Mouse (Mus musculus) mouse embryonic stem cell (cell line): ENCODE results near the gene Lpar6.

Source experiments
- in situ Hi-C, 2 experiments: fragments of 300-500 bp; cut with MboI; formaldehyde crosslinking; loops; 1 replicate in 1 of 2; 3 replicates in 1 of 2; pipeline ENCODE4 v1.14.3; 2019 to 2020; ENCODE audit warnings: low sequenced_read_pairs in 2 of 2, low pct_unique_long_range_greater_than_20kb in 1 of 2, mixed read lengths in 1 of 2; ENCODE audit not compliant: unreplicated experiment in 1 of 2

Lpar6 gene

DNA sequence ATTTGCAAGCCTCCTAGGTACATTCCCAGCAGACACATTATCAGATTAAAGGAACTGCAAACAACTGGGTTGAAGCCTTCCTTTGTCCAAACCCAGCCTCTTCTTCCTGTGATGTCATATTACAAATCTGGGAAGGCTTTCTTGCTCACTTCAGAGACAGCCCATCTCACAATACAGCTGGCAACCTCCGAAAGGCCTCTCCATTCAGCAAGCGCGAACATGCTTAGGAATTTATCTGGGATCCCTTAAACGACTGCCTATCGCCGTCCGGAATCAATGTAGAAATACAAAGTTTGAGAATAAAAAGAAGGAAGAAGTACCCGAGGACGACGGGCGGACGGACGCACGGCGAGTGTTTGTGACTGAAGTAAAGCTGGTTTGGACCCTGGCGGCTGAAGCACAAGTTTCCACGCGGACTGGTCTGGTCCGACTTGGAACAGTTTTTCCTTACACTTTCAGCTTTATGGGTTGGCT is at the start of gene Lpar6:
Gene Lpar6, plus strand, starts transcription at position 48 of the 474 bp plus-strand sequence.
- in situ Hi-C loops = no loop called here

DNA sequence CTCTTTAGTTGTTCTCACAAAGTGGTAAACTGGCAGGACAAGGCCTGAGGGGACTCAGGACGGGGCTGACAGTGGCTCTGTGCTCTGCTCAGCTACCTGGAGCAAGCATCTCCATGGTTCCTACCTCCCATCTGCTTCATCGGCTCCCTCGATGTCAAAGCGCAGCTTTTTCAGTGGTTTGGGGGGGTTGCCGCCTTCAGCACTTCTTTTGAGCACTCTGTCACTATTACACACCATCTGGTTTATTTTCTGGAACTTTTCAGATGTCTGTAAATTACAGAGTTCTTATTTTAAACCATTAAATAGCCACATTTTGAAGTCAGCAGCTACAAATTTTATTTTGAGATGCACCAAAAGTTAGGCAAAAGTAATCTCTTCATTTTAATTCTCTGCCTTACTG is 38.6 kb upstream of the Lpar6 start:
- in situ Hi-C loops = no loop called here

DNA sequence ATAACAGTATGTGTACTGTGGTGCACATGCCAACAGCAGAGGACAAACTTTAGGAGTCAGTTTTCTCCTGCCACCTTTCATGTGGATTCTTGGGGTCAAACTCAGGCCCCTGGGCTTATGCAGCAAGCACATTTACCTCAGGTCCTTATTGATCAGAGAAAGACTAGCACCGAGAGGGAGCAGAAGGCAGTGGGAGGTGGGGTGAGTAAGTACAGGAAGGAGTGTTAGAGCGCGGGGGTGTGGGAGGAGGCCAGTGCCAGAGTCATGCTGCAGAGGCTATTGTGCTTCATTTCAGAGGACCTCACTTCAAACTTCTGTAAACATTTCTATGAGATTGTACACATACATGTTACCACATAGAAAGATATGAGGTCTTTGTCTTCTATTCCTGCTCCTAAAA is 36.2 kb upstream of the Lpar6 start:
- in situ Hi-C loops = no loop called here

DNA sequence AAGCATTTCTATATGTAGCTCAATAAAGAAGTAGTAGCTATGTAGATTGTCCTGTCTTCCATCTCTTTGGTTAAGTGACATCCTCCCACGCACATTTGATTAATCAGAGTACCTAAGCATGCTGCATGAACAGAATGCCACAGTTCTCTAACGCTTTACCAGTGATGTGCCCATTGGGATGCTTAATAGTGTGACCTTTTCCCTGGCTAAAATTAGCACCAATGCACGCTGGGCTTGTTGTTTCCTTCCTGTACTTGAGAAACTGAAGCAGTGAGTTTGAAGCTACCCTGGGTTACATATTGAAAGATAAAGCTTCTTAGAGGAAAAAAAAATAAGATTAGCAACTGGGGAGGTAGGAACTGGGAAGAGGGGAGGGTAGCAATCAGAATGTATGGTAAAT is 33.7 kb upstream of the Lpar6 start:
- in situ Hi-C loops = no loop called here

DNA sequence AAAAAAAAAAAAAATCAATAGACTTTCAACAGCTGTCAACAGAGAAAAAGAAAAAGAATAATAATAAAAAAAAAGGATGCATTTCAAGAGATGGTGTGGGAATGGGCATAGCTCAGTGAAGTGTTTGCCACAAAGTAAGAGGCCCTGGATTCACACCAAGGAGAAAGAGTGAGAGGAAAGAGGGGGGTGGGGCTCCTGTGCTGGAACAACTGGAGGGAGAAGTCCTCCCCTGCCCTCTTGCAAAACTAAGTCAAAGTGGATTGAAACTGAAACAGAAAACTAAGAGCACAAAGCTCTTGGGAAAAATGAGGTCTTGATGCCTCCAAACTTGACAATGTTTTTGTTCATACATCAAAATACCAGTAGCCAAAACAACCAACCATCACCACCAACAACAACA is 28.4 kb upstream of the Lpar6 start:
- in situ Hi-C loops = no loop called here

DNA sequence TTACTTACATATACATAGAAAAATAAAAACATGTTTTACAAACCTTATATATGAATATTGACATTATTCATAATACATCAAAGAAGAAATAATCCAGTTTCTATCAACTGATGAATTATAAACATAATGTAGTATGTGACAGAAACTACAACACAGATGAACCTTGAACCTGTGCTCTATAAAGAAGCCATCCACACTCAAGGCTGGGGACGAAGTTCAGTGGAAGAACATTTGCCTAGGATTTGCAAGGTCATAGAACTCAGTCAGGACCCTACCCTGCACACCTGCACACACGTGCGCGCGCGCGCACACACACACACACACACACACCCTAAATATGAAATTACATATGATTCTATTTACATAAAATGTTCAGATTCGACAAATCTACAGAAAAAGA is 27.5 kb upstream of the Lpar6 start:
- in situ Hi-C loops = no loop called here

DNA sequence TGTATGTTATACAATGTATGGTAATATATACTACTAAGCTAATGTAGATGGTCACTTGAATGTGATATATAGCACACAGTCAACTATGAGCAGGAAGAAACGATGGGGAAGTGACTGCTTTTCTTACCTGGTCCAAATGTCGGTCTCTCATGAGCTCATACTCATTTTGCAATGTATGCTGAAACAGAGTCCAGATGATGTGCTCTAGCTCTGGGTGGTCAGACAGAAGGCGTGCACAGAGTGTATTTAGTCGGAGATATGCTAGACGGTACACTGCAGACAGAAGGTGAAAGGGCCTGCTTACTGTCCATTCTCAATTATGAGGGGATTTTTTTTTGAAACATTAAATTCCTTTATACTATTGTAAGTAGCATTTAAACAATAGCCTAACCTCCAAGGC is 26.2 kb upstream of the Lpar6 start:
- in situ Hi-C loops = no loop called here

DNA sequence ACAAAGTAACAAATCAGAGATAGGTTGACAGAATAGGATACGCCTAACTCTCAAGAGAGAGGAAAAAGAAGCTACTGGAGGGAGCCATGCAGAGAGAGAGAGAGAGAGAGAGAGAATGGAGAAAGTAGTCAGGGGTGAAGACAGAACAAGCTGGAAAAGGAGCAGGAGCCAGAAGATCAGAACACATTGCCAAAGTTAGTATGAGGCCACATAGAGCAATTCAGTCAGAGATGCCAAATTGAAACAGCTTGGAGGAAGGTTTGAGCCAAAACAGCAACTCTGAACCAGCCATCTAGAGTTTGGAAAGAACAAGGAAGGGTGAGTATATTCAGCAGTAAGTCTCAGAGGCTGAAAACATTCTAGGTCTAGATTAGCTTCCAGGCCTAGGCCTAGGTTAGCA is 20.6 kb upstream of the Lpar6 start:
- in situ Hi-C loops = no loop called here

DNA sequence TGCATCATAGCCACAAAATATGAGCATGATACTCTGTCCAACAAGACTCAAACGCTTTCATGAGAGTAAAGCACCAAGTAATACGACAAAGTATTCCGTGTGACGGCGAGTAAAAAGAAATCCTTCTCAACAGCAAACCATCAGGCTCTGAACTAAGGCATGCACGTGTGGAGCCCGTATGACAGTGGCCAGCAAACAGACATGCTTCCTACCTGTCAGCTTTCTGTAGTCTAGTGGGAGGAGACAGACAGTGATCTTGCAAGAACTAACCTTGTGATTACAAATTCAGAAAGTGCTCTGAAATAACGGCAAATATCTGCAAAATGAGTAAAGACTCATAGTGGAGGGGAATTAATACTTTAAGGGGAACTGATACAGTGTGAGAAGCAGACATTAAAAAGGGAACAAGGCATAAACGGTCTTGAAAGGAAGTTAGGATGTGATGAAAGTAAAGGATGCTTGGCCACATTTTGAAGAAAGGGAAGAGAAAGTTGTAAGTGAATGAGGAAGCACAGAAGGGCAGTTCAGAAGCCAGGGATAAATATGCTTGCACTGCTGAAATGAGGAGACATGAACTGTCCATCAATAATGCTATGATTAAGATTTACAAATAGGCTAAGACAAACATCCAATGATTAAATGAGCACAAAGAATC is 15.3 kb upstream of the Lpar6 start:
- in situ Hi-C loops = no loop called here

DNA sequence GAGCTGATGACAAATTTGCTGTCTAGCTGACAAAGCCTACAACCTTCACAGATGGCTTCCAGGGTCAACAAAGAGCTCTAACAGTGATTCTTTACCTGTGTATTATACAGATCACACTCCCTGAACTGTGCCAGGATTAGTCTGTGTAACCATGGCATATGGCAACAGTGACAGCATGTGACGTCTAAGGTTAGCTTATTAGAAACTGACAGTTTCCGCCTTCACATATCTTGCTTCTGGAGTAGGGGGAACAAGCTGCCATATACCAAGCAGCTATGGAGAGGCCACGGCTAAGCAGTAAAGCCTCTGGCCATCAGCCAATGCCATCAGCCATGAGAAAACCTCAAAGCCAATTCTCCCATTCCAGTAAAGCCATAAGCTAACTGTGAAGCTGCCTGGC is 11.3 kb upstream of the Lpar6 start:
- in situ Hi-C loops = no loop called here

DNA sequence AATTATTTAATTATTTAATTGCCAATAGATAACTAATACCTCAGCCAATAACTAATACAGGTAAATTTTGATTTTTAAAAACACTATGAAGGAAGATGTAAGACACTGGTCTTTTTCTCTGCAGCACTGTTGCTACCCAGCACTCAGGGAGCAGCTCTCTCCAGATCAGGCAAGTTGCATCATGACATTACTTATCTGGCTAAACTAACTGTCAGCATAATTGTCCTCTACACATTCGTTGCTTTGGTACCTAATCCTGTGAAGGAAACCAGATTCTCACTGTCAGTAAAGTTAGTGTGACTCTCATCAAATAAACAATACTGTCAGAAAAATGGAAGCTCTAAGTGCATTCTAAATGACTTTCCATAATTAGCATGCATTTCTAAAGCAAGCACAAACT is 10.8 kb upstream of the Lpar6 start:
- in situ Hi-C loops = no loop called here

DNA sequence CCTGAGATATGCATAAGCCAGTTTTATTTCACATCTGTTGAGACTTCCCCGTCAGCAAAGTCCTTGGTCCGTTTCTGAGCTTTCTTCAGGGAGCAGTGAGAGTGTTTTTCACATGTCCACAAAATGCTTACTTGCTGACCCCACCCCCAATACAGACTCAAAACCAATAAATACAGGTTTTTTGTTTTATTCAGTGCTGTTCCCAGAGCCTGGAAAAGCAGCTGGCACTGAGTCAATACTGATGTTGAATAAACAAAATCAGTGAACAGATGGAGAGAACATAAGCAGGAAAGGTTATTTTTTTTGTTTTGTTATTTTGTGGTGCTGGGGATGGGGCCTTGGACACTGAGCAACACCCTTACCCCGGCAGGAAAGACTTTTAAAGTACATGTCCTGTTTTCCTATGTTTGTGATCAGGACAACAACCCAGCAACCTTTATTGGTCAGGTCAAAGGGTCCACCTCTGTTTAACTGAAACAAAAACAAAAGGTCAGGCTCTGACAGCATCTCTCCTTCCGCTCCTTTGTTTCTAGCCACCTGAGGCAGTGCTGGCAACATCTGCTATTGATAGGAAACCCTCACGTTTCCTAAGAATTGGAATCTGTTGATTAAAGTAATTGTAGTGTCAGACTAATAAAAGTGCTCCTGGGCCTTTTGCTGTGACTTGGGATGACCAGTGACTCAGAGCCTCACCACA is 6.3 kb upstream of the Lpar6 start:
- in situ Hi-C loops = no loop called here

DNA sequence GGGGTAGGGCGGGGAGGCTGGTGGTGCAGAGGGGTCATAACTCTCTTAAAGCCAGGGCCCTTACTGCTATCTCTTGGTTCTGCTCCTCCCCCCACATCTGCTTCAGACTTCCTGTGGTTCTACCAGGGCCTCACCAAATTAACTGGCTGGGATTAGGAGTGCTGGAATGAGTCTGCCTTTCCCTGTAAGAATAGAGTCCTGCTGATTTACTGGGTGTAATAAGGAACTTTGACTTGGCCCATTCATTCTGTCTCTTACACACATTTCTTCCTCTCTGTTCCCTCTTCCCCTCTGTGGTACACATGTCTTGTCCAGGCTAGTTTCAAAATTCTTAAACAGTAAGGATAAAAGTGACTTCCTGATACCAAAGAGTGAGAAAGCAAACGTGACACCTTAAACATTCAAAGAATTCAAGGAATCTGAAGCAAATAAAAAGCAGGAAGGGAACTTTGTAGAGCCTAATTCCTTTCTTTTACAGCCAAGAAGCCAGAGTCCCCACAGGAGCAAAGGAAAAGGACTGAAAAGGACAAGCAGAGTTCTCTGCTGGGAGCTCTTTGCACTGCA is 3.1 kb upstream of the Lpar6 start:
- in situ Hi-C loops = no loop called here

DNA sequence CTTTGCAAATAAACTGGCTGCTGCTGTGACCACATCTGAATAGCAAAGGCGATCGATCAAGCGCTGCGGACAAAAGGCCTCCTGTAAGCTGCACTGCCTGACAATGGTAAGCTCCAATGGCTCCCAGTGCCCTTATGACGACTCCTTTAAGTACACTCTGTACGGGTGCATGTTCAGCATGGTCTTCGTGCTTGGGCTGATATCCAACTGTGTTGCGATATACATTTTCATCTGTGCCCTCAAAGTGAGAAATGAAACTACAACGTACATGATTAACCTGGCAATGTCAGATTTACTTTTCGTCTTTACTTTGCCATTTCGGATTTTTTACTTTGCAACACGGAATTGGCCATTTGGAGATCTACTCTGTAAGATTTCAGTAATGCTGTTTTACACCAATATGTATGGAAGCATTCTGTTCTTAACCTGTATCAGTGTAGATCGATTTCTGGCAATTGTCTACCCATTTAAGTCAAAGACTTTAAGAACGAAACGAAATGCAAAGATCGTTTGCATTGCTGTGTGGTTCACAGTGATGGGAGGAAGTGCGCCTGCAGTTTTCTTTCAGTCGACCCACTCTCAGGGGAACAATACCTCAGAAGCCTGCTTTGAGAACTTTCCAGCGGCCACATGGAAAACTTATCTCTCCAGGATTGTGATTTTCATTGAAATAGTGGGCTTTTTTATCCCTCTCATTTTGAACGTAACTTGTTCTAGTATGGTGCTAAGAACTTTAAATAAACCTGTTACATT is 979 bp downstream of the Lpar6 start:
- in situ Hi-C loops = no loop called here

DNA sequence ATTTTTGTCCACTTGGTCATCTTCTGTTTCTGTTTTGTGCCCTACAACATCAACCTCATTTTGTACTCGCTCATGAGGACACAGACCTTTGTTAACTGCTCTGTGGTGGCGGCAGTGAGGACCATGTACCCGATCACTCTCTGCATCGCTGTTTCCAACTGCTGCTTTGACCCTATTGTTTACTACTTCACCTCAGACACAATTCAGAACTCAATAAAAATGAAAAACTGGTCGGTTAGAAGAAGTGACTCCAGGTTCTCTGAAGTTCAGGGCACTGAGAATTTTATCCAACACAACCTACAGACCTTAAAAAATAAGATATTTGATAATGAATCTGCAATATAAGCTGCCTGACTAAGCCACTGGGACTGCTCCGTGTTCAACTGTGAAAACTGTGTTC is 1.6 kb downstream of the Lpar6 start:
- in situ Hi-C loops = no loop called here

DNA sequence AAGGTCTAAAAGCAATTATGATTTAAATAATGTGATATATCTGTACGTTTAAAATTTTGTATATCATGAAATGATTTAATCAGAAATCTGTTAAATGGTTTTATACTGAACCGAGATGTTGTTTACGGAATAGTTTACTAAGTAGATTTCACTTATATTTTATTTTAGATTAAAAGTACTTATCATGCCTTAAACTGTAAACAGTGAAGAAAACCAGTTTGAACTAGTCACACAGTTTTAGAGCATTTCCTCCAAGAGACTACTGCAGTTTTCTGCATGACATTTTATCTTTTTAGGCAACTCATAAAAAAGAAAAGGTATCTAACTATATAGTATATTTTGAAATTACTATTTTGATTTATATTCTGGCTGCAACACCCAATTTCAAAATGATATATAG is 2.2 kb downstream of the Lpar6 start:
- in situ Hi-C loops = no loop called here

DNA sequence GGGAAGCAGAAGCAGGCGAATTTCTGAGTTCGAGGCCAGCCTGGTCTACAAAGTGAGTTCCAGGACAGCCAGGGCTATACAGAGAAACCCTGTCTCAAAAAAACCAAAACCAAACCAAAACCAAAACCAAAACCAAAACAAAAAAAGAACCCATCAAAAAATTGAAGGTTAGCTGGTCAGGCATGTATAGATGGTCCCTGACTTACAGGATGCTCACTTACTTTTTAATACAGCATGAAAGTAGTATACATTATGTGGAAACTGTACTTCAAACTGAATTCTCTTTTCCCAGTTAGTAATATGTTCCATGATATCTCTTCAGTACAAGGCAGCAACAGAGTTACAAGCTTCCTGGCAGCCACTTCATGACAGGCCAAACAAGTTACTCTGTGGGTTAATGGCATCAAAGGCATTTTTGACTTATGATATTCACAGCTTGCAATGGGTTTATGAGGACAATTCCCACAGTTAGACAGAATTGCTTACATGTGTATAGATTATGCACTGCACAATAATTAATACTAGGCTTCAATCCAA is 6.4 kb downstream of the Lpar6 start:
- in situ Hi-C loops = no loop called here

DNA sequence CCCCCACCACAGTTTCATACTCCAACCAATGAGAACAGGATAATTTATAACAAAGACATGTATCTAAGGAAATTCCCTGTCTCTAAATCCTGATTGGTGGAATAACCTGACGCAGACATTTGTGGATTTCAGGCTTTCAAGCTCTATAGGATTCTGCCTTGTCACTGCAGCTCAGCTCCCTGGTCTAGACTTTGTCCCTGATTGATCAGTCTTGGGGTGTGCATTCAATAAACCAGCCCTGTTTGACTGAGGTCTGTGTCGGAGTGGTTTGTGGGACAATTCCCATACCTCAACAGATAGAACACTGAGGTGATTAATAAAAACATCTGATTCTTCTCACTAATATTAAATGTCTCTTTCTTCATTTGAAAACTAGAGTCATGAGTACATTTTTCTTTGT is 12.4 kb downstream of the Lpar6 start:
- in situ Hi-C loops = no loop called here

DNA sequence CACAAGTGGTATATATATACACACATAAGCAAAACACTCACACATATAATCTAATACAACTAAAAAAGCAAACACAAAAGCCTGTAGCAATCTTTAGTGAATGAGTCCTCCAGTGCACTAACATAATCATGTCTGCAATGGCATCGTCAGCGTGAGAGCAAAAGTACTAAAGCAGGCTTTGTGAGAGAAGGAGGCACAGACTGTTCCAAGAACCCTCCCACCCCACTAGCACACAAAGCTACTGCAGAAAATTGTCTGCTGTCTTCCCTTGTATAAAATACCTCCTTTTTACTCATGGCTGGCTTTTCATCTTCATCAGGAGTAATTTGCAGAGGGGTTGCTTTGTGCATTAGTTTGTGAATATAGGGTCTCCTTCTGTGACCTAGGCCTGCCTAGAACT is 14.6 kb downstream of the Lpar6 start:
- in situ Hi-C loops = no loop called here
